Mouse (Mus musculus) G1E-ER4 (cell line): ENCODE results near the gene Tex19.1. TPM values are rescaled to one million over a fixed set of nuclear protein-coding genes. Genes with fewer than 3 reads are reported as not detected.

ENCODE experiments used
- GATA1 ChIP-seq: IDR thresholded peaks from one replicate; pipeline ENCODE4 v1.8.0; 2012; ENCODE audit warnings: low read length, inconsistent platforms
- polyA plus RNA-seq: library from polyadenylated mRNA; stranded (reverse); fragments of >175 nt; gene quantifications from 2 replicates; pipeline ENCODE4 v1.2.3, GENCODE M21; 2012

Gene Tex19.1
- polyA plus RNA-seq, 1 experiment = not detected

- TF ChIP-seq GATA1 = no peak
Observed at GRCm38 (mm10) chr11:121127441-121127840, 18.5 kb upstream of the Tex19.1 start.

- TF ChIP-seq GATA1 = no peak
Observed at GRCm38 (mm10) chr11:121129616-121130015, 16.3 kb upstream of the Tex19.1 start.

- TF ChIP-seq GATA1 = no peak
Observed at GRCm38 (mm10) chr11:121134600-121134999, 11.3 kb upstream of the Tex19.1 start.

- TF ChIP-seq GATA1 = no peak
Observed at GRCm38 (mm10) chr11:121137682-121138081, 8.3 kb upstream of the Tex19.1 start.

- TF ChIP-seq GATA1 = no peak
Observed at GRCm38 (mm10) chr11:121138732-121139131, 7.2 kb upstream of the Tex19.1 start.

- no peak for TF ChIP-seq GATA1
Observed at GRCm38 (mm10) chr11:121143325-121144015, 2.5 kb upstream of the Tex19.1 start.

GRCm38 (mm10) chr11:121148193-121148592, 2.2 kb downstream of the Tex19.1 start:
- TF ChIP-seq GATA1 = no peak

- no peak for TF ChIP-seq GATA1
Observed at GRCm38 (mm10) chr11:121154203-121154602, 8.3 kb downstream of the Tex19.1 start.

GRCm38 (mm10) chr11:121156411-121156891, 10.5 kb downstream of the Tex19.1 start:
- no peak for TF ChIP-seq GATA1

- TF ChIP-seq GATA1 = no peak
Observed at GRCm38 (mm10) chr11:121159971-121160370, 14.0 kb downstream of the Tex19.1 start, which contains the start of gene Uts2r. TSS of gene Uts2r (plus strand) at chr11:121160271.

- no peak for TF ChIP-seq GATA1
Observed at GRCm38 (mm10) chr11:121160636-121161346, 14.8 kb downstream of the Tex19.1 start.

- TF ChIP-seq GATA1 = no peak
Observed at GRCm38 (mm10) chr11:121163751-121164150, 17.8 kb downstream of the Tex19.1 start.

- no peak for TF ChIP-seq GATA1
Observed at GRCm38 (mm10) chr11:121173203-121173602, 27.3 kb downstream of the Tex19.1 start.

- no peak for TF ChIP-seq GATA1
Observed at GRCm38 (mm10) chr11:121174234-121174633, 28.3 kb downstream of the Tex19.1 start.

GRCm38 (mm10) chr11:121176285-121177270, 30.6 kb downstream of the Tex19.1 start:
- no peak for TF ChIP-seq GATA1
